Mouse (Mus musculus) telencephalon, adult 2 months (tissue): ENCODE data around the gene Gsg1.

Experiments used
- DNase-seq: peaks from one replicate; pipeline ENCODE4 v3.0.0-alpha.2; 2011; ENCODE audit warnings: low read depth, low spot score

Gene Gsg1

DNA sequence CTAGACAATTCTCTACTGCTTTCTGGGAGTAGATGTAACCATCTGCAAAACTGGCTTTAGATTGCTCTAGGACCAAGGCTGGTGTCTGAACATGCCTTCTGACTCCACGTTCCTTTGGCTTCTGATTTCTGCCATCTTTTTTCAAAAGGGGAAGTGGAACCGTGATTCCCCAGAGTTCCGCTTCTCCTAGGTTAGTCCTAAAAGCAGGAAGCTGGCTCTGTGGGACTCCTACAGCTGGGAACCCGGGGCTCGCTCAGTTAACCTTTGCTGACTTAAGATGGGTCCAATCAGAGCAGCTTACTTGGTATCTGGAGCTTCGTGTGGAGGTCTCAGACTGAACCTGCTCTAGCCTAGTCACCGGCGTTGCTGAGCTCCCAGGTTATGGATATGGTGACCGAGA, 7.0 kb upstream of the Gsg1 start:
- no peak for DNase-seq

DNA sequence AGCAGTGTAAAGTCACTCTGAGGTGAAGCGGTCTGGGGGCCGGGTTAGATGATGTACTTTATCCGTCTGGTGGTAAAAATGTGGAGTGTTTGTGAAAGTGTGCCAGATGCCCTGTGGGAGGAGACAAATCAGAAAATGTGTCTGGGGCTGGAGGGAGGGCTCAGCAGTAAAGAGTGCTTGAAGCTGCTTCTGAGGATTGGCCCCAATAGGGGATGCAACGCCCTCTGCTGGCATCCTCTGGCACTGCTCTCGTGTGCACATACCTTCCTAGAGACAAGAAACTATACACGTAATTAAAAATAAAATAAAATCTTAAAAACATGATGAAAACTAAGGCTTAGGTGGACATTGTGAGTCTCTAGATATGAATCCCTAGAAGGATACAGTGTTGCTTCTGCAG, 6.3 kb upstream of the Gsg1 start:
- no peak for DNase-seq

DNA sequence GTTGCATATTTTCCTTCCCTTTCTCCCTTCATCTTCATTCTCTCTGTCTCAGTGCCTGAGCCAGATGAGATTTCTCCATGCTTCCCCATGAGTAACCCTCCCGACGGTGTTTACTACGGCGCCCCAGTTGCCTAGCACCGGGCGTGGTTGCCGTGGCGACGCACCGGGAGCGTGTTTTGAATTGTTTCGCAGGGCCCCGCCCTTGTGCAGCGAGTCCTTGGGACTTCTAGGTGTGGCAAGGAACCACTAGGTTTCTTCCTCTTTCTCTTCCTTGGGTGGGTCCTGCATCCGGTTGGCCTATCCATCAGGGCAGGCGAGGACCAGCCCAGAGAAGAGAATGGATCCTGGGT, 1.4 kb downstream of the Gsg1 start:
- DNase-seq, result peak; percentile 38

DNA sequence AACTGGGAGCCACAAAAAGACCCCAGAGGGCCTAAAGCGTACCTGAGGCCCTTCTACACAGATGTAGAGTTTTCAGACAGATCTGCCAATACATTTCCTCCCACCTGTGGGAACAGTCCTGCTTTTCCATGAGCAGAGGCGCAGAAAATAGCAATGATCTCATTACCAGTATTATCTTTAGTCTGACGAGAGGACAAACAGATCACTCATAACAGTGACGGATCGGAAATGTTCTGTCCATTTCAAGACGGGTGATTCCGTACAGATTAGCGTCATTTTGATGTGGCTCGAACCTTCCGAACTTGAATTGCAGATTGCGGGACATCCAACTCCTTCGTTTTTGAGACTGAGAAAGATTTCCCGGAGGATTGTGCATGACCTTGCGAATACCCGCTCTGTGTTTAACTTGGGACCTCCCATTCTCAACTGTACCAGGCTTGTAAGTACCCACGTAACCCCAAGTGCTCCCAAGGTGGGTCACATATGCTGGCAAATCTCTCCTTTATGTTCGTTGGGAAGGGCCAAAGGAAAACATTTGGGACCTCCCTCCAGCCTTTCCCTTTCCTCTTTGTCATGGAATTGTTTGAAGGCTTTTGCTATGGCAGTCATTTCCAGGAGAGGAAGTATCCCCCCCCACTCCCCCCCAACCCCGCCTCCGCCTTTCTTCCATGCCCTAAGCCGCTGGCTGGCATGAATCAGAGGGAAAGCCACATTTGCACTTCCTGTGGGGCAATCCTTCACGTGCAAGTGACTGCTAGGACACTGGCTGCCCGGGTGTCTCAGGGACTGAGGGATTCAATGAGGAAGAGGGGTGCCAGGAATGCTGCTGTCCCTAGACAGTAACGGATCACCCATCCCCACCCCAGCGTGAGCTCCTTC, 2.1 kb downstream of the Gsg1 start:
- no peak for DNase-seq

DNA sequence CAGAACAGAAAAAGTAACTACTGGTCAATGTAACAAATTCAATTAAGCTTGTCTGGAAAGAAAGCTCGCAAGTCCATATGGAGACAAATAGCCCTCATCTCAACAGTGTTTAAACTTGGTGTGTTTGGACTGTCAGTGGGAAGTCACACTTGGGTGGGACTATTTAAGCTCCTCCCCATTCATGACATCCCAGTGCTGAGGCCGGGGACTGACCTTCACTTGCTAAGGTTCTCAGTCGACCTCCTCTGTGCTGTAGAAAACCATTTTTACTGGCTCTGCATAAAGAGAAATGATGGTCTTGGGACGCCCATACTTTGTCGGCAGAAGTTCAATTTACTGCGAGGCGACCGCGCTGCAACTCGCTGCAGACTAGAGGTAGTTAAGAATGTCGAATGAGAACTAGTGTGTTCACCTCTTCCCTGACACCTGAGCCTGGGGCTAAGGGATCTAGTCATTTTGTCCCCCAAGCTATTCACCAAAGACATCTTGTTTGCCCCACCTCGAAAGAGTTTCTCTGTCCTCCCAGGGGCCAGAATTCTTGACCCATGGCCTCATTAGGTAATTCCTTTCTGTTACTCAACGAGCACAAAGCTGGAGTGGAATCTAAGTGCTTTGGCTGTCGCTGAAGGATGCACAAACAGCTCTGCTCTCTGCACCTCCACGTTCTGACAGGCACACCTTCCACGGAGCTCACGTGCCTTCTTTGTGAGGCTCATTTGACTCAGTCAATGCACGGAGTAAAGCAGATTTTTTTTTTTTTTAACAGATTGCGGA, 3.0 kb downstream of the Gsg1 start:
- DNase-seq, result no peak

DNA sequence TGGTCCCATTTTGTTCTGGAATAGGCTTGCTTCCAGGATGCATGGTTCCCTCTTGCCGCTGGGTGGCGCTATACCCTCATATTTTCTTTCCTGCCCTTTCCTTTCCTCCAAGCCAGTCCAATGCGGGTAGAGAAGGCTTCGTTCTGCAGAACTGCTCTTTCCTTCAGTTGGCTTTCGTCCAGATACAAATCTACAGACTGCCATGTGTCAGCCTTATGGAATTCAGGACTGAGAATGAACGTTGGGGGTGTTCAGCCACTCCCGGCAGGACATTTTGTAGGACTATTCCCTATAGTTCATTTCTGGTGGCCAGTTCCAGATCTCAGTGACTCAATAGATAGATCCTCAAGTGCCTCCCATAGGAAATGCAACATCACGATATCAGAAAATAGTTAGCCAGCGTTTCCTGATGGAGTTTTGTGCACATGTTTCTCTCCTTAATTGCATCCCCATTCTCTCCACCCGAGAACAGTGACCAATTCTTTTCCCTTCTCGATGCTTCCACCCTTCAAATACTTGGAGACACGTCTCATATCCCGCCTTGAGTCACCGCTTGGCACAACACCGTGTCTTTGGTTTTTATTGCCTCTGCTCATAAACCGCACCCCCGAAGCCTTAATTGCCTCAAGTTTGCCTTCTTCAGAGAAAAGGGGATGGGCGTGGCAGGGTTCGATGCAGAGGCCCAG, 4.2 kb downstream of the Gsg1 start:
- DNase-seq, result peak; percentile 43

DNA sequence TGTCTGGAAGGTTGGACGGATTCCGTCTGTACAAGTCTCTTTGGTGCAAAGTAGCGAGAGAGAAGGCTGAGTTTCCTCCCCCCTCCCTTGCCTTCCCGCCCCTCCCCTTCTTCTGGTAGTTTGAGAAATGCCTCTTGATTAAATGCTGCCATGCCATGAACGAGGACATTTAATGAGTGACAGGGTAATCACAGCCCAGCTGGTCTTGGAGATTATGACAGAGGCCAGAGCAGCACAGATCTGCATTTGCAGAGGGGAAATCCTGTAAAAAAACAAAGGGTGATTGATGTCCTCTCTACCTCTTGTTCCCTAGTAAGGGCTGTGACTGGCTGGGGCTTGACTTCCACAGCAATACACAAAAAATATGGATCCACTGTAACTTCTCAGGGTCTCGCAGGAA, 6.3 kb downstream of the Gsg1 start:
- no peak for DNase-seq

DNA sequence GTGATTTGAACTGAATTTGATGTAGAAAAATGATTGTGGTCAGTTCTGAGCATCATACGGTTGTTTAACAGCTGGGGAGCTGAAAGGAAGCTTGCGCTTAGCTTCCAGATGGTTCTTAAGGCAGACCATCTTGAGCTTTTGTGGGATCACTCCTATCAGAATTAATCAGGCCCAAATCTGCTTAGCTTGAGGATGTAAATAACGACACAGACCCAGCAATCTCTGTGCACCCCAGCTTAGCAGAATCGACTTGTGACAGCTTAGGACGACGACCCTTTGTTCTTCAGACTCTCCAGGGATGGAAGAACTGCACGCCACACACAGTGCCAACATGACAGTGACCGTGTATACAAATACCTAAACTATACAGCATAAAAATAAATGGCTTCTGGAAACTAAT, 8.6 kb downstream of the Gsg1 start:
- no peak for DNase-seq

DNA sequence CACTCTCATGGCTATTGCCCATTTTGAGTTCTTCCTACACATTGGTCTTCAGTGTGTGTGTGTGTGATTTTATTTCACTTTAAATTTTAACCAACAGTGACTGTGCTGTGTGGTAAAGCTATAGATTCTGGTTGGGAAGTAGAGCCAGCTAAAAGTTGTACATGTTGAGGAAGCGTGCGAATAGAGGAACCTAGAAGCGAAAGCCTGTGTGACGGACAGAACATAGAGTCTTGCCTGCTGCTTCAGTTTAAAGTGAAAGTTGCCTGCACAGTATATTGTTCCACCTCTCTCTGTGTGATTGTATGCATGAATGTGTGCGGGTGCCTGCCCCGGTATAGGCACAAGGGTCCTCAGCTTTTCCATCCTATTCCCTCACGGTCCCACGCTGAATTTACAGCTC, 13.8 kb downstream of the Gsg1 start:
- no peak for DNase-seq

DNA sequence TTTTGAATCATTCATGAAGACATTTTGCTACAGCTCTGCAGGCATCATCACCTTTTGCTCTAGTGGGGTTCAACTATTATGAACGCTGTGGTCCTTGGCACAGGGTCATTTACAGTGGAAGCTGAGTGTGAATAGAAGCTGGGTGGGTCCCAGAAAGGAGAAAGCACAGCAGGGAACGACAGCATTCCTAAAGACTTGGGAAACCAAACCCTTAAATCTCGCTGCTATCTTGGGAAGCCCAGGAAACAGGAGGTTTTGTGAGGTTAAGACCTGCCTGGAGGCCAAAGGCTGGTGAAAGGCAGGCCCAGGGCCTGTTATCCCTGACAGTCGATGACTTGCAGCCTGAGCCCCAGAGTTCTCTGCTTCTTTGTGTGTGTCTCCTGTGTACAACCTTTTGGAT, 15.9 kb downstream of the Gsg1 start:
- DNase-seq, result no peak

DNA sequence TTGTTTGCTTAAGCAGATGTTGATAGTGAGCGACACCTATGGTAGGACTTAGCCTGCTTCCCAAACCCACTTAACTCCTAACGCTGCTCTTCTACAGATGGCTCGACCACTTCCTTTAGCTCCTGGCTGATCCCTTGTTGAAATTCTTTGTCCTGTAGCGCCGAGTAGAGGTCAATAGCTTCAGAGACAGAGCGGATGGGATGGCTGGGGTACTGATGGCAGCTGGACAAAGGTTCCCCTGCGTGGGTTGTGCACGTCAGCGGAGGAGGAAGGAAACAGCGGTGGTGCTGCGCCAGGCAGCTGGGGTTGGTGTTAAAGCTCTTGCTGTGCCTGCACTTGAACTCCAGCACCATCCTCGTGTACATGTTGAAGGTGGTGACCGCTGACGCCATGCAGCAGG, 16.8 kb downstream of the Gsg1 start:
- DNase-seq, result no peak

DNA sequence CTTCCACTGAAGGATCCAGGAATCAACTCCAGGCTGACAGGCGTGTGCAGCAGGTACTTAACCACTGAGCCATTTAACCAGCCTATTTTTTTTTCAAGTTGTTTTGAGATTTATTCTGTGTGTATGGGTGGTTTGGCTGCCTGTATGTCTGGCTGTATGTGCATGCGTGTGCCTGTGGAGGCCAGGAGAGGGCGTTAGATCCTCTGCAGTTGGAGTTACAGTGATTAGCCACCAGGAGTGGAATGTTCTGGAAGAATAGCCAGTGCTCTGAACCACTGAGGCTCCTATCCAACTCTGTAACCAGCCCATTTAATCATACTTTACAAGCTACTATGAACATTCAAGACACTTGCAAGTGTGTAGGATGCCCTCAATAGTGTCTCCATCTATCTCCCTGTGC, 17.6 kb downstream of the Gsg1 start:
- DNase-seq, result no peak

DNA sequence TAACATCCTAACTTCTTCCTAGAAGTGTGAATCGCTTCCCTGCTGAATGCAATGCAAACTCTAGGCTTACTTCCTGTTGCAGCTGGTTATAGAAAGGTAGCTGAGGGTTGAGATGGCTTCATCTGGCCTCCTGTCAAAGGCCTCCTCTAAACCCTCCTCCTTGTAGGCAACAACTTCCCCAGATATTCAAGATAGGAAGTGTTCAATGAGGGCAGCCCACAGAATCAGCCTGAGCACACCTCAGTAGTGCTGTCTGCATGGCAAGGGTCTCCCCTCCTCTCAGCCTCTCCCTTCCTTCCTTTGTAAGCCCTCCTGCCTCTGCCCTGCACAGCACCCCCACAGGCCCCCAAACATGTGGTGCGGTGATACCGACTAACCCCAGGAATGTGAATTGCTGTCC, 18.4 kb downstream of the Gsg1 start:
- DNase-seq, result no peak

DNA sequence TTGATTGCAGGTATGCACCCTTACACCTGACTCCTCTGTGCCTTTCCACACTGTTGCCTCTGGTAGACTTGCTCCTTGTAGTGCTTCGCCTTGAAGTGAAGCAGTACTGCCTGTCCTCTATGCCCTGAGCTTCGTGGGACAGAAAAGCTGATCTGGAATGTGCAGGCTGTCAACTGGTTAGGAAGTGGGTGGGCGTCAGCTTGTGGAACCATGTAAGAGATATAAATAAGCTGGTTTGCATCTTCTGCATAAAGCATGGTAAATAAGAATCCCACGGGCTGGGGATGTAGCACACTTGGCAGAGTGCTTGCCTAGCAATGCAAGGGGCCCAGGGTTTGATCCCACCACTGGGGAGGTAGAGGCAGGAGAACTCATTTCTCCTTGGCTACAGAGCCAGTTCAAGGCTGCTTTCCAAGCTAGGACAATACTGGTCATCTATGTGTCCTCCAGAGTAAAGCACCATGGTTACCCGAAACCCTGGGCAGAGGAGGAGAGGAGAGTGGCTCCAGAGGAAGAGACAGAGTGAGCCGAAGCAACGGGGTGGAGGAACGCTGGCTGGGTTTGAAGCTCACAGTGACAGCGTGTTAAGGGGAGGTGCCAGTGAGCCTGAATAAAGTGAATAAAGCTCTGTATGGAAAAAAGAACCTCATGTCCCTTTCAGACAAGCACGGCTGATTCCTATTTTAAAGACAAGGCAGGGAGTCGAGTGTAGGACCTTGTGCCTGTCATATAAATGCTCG, 21.5 kb downstream of the Gsg1 start:
- DNase-seq, result peak; percentile 76

DNA sequence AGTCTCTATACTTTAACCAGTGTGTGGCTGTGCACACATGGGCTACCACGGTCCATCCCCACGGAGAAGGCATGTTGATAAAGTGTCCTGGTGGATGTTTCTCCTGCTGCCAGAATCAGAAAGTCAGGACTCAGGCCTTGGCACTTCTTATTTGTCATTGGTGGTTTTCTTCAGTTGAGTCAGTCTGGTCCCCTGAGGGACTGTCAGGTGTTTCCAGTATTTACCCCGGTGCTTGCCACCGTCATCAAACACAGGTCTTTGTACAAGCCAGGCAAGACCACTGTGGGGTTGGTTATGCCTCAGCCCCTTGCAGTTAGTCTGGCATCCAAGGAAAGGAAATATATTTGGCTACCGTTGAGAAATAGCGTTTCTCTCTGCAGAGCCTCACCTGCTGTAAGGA, 23.6 kb downstream of the Gsg1 start:
- DNase-seq, result no peak

DNA sequence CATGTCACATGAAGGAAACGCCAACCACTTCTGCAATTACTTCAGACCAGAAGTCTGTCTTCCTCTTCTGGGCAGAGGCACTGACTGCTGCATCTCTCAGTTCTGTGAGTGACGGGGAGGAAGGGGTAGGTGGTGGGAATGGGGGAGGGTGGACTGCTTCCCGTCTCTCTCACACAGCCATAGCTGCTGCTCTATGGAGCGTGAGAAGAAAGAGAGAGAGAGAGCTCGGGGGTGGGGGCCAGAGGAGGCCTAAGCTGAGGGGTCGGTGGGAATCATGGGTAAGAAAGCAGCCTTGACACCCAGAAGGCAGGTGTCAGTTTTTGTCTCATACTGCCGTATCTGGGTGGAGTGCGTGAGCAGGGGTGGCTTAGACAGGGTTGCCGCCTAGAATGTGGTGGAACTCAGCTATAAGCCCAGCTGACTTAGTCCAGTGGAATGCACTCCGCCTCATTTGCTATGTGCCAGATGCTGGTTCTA, 25.6 kb downstream of the Gsg1 start:
- peak; percentile 60 for DNase-seq

DNA sequence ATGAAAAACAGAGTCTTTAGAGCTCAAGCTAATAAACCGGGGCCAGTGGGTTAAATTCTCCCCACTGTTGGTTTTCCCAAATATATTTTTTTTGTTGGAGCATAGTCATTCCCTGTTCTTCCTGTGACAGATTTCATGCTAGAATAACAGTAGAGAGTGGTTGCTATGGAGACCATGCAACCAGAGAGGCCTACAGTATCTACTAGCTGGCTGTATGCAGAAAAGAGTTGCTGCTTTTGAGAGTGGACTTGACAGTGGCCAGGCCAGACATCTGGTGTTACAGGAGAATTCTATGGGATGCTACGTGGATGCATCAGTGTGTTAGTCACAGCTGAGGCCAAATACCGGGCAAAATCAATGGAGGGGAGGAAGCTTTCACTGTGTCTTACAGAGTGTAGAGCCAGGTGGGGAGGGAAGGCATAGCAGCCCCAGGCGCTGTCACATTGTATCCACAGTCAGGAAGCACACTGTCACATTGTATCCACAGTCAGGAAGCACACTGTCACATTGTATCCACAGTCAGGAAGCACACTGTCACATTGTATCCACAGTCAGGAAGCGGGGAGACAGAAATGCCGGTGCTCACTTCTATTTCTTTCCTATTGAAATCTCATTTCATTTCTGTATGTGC, 30.2 kb downstream of the Gsg1 start:
- peak; percentile 60 for DNase-seq

DNA sequence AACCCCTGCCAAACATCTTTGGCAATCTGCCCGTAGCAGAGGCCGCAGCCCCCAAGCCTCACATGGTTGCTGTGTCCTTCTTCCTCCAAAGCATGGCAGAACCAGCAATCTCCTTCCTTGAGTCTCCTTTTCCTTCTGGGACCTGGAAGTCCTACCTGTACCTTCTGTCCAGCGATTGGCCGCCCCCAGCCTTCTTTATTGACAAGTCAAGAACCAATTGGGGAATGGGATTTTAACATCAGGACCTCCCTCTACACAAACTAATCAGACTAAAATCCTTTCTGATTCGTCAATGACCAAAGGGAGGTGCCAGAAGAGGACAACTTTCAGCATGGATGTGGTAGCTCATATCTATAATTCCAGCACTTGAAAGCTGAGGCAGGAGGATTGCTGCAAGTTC, 34.2 kb downstream of the Gsg1 start:
- no peak for DNase-seq

DNA sequence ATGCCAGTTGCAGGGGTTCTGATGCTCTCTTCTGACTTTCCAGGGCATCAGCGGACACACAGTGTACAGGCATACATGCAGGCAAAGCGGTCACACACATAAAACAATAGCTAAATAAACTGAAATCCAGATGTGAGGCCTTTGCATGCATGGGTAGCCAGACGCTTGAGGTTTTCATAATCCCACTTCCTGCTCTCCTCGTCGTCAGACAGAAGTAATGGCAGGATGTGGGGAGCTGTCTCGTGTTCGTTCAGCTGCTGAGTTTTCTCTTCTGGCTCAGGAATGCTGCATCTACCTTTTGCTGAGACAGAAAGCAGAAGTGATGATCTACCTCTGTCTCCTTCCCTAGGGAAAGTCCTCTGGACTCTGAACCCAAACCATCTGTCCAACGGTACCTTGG, 35.8 kb downstream of the Gsg1 start:
- DNase-seq, result no peak

DNA sequence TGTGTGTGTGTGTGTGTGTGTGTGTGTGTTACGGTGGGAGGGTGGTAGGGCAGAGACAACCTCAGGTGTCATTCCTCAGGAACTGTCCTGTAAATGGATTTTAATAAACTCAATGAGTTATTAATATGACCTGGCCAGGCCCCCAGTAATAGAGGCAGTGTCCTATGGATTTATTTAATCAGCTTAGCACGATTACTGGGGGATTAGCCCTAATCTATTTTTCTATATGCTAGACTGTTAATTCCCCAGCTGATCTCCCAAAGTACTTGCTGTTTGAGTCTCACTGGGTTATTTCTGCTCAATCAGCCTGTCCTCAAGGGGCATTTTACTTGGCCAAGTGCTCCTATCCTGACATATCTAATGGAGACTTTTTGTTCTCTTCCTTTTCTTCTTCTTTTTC, 41.5 kb downstream of the Gsg1 start:
- DNase-seq, result no peak

DNA sequence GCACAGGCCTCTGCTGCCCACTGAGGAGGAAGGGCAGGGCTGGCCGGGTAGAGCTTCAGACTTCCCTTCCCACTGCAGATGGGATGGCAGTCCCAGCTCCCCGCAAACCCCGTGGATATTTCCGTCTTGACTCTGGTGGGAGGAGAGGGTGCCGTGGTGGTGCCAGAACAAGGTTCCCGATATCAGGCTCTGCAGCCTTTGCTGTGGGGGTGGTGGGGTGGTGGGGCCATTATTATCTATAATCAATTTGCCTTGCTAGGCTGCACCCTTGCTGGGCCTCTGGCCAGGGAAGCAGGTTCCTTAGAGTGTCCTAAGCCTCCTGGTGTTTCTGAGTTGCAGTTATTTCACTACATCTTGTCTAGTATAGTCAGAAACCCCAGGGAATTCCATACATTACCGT, 43.0 kb downstream of the Gsg1 start:
- DNase-seq, result no peak
